Mouse (Mus musculus) myocyte (in vitro differentiated cells): ENCODE results near the gene Lcor. TPM values are rescaled to one million over a fixed set of nuclear protein-coding genes. Genes with fewer than 3 reads are reported as not detected.

Experiments
- H3K27me3 ChIP-seq: one replicate; pipeline ENCODE4 v1.6.1; 2011; ENCODE audit not compliant: control insufficient read depth, insufficient read depth, insufficient read length
- H3K36me3 ChIP-seq: one replicate; pipeline ENCODE4 v1.6.1; 2011; ENCODE audit not compliant: control insufficient read depth, insufficient read depth
- H3K4me2 ChIP-seq: one replicate; pipeline ENCODE4 v1.6.1; 2011; ENCODE audit warnings: low read depth, control low read depth
- H3K4me3 ChIP-seq: one replicate; pipeline ENCODE4 v1.5.1; 2011; ENCODE audit warnings: mild to moderate bottlenecking, control low read depth, moderate library complexity
- H3K79me2 ChIP-seq: one replicate; pipeline ENCODE4 v1.6.1; 2011; ENCODE audit not compliant: control insufficient read depth, insufficient read depth
- H3ac ChIP-seq: one replicate; pipeline ENCODE4 v1.6.1; 2011; ENCODE audit not compliant: control insufficient read depth, insufficient read length
- CEBPB ChIP-seq: IDR thresholded peaks from 2 replicates; pipeline ENCODE4 v1.6.1; 2011; ENCODE audit warnings: mild to moderate bottlenecking, moderate library complexity; ENCODE audit not compliant: poor library complexity, insufficient read depth, severe bottlenecking
- E2F4 ChIP-seq: IDR thresholded peaks from one replicate; pipeline ENCODE4 v1.6.1; 2011; ENCODE audit warnings: mild to moderate bottlenecking, control low read depth, moderate library complexity; ENCODE audit not compliant: insufficient read depth
- MAX ChIP-seq: IDR thresholded peaks from one replicate; pipeline ENCODE4 v1.6.1; 2011; ENCODE audit warnings: low read depth, mild to moderate bottlenecking, control low read depth
- MYOD1 ChIP-seq, 3 experiments: IDR thresholded peaks; one replicate each; pipeline ENCODE4 v1.6.1; 2011; ENCODE audit warnings: control low read depth in 2 of 3, low read depth in 2 of 3, mild to moderate bottlenecking in 2 of 3, moderate library complexity in 1 of 3; ENCODE audit not compliant: insufficient read length in 2 of 3, control insufficient read depth in 1 of 3
- MYOG ChIP-seq, 3 experiments: IDR thresholded peaks; one replicate each; pipeline ENCODE4 v1.6.1; 2011; ENCODE audit warnings: control low read depth in 2 of 3, low read depth in 2 of 3, mild to moderate bottlenecking in 2 of 3; ENCODE audit not compliant: insufficient read length in 2 of 3, control insufficient read depth in 1 of 3, insufficient read depth in 1 of 3
- POLR2A ChIP-seq: IDR thresholded peaks from one replicate; pipeline ENCODE4 v1.6.1; 2011; ENCODE audit warnings: low read depth, mild to moderate bottlenecking, control low read depth, moderate library complexity; ENCODE audit not compliant: insufficient read length
- POLR2AphosphoS2 ChIP-seq: IDR thresholded peaks from one replicate; pipeline ENCODE4 v1.6.1; 2011; ENCODE audit warnings: low read depth, control low read depth; ENCODE audit not compliant: insufficient read length
- REST ChIP-seq: IDR thresholded peaks from one replicate; pipeline ENCODE4 v1.6.1; 2011; ENCODE audit warnings: mild to moderate bottlenecking, control low read depth, moderate library complexity; ENCODE audit not compliant: insufficient read depth, insufficient read length
- SRF ChIP-seq: IDR thresholded peaks from one replicate; pipeline ENCODE4 v1.6.1; 2011; ENCODE audit warnings: low read depth; ENCODE audit not compliant: control insufficient read depth, insufficient read length
- TCF12 ChIP-seq: IDR thresholded peaks from one replicate; pipeline ENCODE4 v1.6.1; 2011; ENCODE audit warnings: mild to moderate bottlenecking, control low read depth; ENCODE audit not compliant: poor library complexity, insufficient read depth, severe bottlenecking
- TCF3 ChIP-seq: IDR thresholded peaks from one replicate; pipeline ENCODE4 v1.6.1; 2011; ENCODE audit warnings: low read depth, control low read depth; ENCODE audit not compliant: insufficient read length
- USF1 ChIP-seq: IDR thresholded peaks from one replicate; pipeline ENCODE4 v1.6.1; 2011; ENCODE audit warnings: low read depth, mild to moderate bottlenecking, control low read depth, moderate library complexity
- polyA plus RNA-seq: library from polyadenylated mRNA; unstranded; fragments of >200 nt; fragmentation: generic; extraction: Trizol; gene quantifications from one replicate; pipeline ENCODE4 v1.2.1, GENCODE M21; 2012; ENCODE audit warnings: missing spikeins

The Lcor gene
- polyA plus RNA-seq, 1 experiment = 1.1 TPM

- Histone ChIP-seq H3K4me3 (no peak overlapping the region), H3K79me2 (no peaks in the 10 kb centered on the region), H3ac (no peak overlapping the region), H3K36me3 (no peaks in the 10 kb centered on the region), H3K4me2 (no peak overlapping the region), H3K27me3 (no peaks in the 10 kb centered on the region)
- no peak for TF ChIP-seq REST
- TF ChIP-seq MYOD1 (IDR thresholded peaks at IDR 0.05; ENCODE audit: control insufficient read depth in 1 of 3, insufficient read length in 2 of 3, low read depth in 2 of 3) = no peak
- TF ChIP-seq E2F4 = no peak
- TF ChIP-seq SRF = no peak
- TF ChIP-seq POLR2AphosphoS2 = no peak
- TF ChIP-seq CEBPB = no peak
- TF ChIP-seq MYOG (IDR thresholded peaks at IDR 0.05; ENCODE audit: control insufficient read depth in 1 of 3, insufficient read depth in 1 of 3, insufficient read length in 2 of 3, low read depth in 2 of 3) = no peak
- TF ChIP-seq MAX = no peak
- TF ChIP-seq USF1 = no peak
Measured at GRCm38 (mm10) chr19:41447166-41447565, 35.3 kb upstream of the Lcor start.

- no peak overlapping the region for H3K4me3 ChIP-seq
- H3ac ChIP-seq = no peak overlapping the region
- H3K36me3 ChIP-seq = no peaks in the 10 kb centered on the region
- TF ChIP-seq TCF3 (no peak), MYOD1 (IDR thresholded peaks at IDR 0.05; ENCODE audit: control insufficient read depth in 1 of 3, insufficient read length in 2 of 3, low read depth in 2 of 3) (no peak), E2F4 (no peak), TCF12 (no peak), SRF (no peak), USF1 (no peak), POLR2AphosphoS2 (no peak), MAX (no peak), REST (no peak), MYOG (IDR thresholded peaks at IDR 0.05; ENCODE audit: control insufficient read depth in 1 of 3, insufficient read depth in 1 of 3, insufficient read length in 2 of 3, low read depth in 2 of 3) (no peak)
- H3K79me2 ChIP-seq = no peaks in the 10 kb centered on the region
- no peak overlapping the region for H3K4me2 ChIP-seq
- no peaks in the 10 kb centered on the region for H3K27me3 ChIP-seq
Measured at GRCm38 (mm10) chr19:41447760-41448159, 34.7 kb upstream of the Lcor start.

DNA sequence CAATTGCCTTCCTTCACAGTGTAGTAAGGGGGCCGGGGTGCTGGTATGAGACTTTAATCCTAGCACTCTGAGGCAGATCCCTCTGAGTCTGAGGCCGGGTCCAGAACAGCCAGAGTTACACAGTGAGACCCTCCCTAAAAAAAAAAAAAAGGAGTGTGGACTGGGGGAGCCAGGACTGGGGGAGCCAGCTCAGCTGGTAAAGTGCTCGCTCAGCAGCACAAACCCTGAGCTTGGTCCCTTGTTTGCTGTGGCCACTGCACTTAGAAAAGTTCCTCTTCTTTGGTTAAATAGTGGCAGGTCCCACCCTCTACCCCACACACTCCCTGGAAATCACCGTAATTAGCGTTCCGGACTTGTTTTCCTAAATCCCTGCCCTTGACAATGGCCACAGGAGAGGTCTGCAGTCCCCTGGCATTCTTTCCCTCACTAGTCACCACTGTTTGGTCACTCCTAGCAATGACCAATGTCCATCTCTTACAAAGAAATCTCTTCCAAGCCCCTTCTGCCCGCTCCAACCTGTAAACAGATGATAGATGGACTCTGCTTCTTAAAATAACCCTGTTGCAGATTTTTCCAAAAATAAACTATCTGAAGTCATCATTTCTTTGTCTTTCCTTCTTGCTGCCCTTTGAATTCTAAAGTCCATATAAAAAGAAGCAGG, 32.9 kb upstream of the Lcor start:
- Histone ChIP-seq H3K4me3 (no peak overlapping the region), H3K36me3 (no peaks in the 10 kb centered on the region), H3K4me2 (no peak overlapping the region), H3K79me2 (no peaks in the 10 kb centered on the region), H3K27me3 (no peaks in the 10 kb centered on the region), H3ac (no peak overlapping the region)
- TF ChIP-seq REST (no peak), MAX (no peak), MYOD1 (IDR thresholded peaks at IDR 0.05; ENCODE audit: control insufficient read depth in 1 of 3, insufficient read length in 2 of 3, low read depth in 2 of 3) (no peak), TCF12 (no peak), POLR2A (no peak), POLR2AphosphoS2 (no peak), SRF (no peak), E2F4 (no peak), USF1 (no peak), MYOG (IDR thresholded peaks at IDR 0.05; ENCODE audit: control insufficient read depth in 1 of 3, insufficient read depth in 1 of 3, insufficient read length in 2 of 3, low read depth in 2 of 3) (no peak), TCF3 (no peak), CEBPB (no peak)

DNA sequence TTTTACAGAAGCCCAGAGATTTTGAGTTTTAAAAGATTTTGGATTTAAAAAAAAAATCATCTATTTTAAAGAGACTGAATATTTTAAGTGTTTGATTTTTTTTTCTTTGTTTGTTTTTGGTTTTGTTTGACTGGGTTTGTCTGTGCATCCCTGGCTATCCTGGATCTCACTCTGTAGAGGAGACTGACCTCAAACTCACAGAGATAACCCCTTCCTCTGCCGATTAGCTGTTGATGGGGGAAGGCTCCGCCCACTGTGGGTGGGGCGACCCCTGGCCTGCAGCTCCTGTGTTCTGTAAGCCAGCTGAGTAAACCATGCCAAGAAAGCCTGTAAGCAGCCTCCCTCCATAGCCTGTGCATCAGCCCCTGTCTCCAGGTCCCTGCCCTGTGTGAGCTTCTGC, 30.3 kb upstream of the Lcor start:
- Histone ChIP-seq H3K4me2 (no peak overlapping the region), H3ac (no peak overlapping the region), H3K36me3 (no peaks in the 10 kb centered on the region), H3K27me3 (no peaks in the 10 kb centered on the region), H3K79me2 (no peaks in the 10 kb centered on the region), H3K4me3 (no peak overlapping the region)
- TF ChIP-seq USF1 (no peak), E2F4 (no peak), MYOG (IDR thresholded peaks at IDR 0.05; ENCODE audit: control insufficient read depth in 1 of 3, insufficient read depth in 1 of 3, insufficient read length in 2 of 3, low read depth in 2 of 3) (no peak), MYOD1 (IDR thresholded peaks at IDR 0.05; ENCODE audit: control insufficient read depth in 1 of 3, insufficient read length in 2 of 3, low read depth in 2 of 3) (no peak), POLR2AphosphoS2 (no peak), POLR2A (no peak), REST (no peak), TCF12 (no peak), SRF (no peak), TCF3 (no peak), CEBPB (no peak), MAX (no peak)

DNA sequence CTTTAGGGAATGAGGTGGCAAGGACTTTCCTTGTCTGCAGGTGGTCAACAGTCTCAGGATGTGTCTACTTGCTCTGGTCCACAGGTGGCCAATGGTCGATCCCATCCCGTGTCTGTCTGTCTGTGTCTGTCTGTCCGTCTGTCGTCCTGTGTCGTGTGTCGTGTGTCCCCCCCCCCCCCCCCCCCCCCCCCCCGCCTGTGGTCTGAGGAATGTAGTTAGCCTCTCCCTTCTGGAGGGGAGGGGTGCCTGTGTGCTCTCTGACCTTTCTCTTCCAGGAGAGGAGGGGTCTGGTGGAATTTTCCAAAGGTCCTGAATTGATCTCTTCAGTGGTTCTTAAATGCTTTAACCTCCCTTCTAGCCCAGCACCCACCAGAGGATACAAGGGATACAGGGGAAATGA, 27.8 kb upstream of the Lcor start:
- no peaks in the 10 kb centered on the region for H3K36me3 ChIP-seq
- H3K79me2 ChIP-seq = no peaks in the 10 kb centered on the region
- H3ac ChIP-seq = no peak overlapping the region
- H3K4me3 ChIP-seq = no peak overlapping the region
- H3K27me3 ChIP-seq = no peaks in the 10 kb centered on the region
- no peak for TF ChIP-seq CEBPB
- no peak overlapping the region for H3K4me2 ChIP-seq
